Mouse (Mus musculus): ENCODE data around the gene Zfp276. TPM values are rescaled to one million over a fixed set of nuclear protein-coding genes. Genes with fewer than 3 reads are reported as not detected.
A peak's percentile ranks its signal among the peaks of the same experiment; 100 is the strongest.
"Not testable (repeated sequence)": the region's sequence is repeated elsewhere in the genome, so short reads cannot be mapped to it uniquely, and the experiment has no call there.

Gene Zfp276
- total RNA-seq, 2 experiments from 2014 or later: 20.3 to 24.8 TPM

DNA sequence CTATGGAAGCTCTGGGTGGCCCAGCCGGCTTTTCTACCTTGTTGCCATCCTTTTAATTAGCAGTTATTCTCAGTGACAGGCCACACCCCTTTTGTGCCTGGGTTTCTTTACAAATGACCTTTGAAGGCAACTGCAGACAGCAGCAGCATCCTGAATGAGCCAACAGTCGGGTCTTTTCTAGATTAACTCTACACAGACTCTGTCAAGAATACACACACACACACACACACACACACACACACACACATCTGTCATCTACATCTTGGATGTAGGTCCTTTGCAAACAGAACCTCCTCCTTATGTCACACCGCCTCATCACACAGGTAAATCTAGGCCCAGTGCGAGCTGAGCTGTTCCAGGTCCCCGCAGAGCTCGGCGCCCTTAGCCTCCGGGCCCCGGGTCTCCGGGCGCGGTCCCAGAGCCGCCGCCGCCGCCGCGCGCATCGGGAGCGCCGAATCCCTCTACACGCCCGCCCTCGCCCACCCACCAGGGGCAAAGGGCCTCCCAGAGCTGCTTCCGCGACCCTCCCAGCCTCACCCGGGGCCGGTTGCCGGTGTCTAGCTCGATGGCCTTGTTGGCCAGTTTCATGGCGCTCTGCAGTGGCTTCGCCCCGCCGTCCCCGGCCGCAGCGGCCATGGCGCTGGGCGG, 420 bp upstream of the Zfp276 start:
- DNase-seq (ENCODE audit: low spot score in 2 of 2): no peak
- TF ChIP-seq CTCF (conservative IDR thresholded peaks at IDR 0.05): no peak
- peak overlapping the region; percentile 99 for H3K27ac ChIP-seq
- peak overlapping the region; percentile 98 for H3K4me3 ChIP-seq

DNA sequence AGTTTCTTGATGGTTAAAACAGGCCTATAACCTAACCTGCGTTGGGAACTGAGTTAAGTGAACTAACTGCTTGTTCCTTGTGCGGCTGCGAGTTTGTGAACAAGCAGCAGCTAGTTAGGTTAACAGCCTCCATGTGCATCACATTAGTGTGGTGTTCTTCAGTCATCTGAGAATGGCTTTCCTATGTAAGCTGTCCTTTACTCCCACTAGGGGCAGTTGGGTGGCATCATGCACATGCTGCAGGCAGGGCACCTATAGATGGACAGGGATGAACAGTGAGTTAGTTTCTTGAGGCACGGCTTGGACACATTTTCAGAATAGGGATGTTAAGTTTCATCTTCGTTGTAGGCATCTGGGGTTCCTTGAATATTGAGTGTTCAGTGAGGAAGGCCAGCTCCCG, 1.2 kb downstream of the Zfp276 start:
- Histone ChIP-seq H3K27ac (peak overlapping the region; percentile 99), H3K4me3 (peak overlapping the region; percentile 98)
- TF ChIP-seq CTCF (conservative IDR thresholded peaks at IDR 0.05): peak; percentile 41
- DNase-seq (ENCODE audit: low spot score in 2 of 2): no peak

DNA sequence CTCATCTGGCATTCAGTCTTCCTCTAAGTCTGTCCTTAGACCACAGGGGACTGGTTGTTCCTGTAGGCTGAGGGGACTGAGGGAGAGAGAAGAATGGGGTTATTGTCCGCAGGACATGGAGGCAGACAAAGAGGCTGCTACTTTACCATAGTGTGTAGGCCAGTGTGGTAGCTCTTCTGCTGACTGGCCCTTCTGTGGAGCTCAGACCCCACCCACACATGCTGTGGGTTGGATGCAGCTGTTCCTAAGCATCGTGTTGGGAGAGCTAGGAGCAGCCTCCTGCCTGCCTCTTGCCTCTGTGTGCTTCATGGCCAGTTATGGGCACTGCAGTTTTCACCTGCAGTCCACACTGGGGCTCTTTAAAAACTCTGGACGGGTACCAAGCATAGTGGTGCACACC, 3.1 kb downstream of the Zfp276 start:
- DNase-seq (ENCODE audit: low spot score in 2 of 2): peak in 1 of 2 experiments; percentile 37
- H3K27ac ChIP-seq: peak overlapping the region; percentile 99; the same call in 1 of the 2 replicates
- no peak overlapping the region for H3K4me3 ChIP-seq
- no peak for TF ChIP-seq CTCF (conservative IDR thresholded peaks at IDR 0.05)

- not testable (repeated sequence) for DNase-seq (ENCODE audit: low spot score in 2 of 2); H3K4me3 ChIP-seq
- H3K27ac ChIP-seq: peak overlapping the region; percentile 51; the same call in 1 of the 2 replicates
Observed at GRCm38 (mm10) chr8:123257593-123257992, 3.6 kb downstream of the Zfp276 start.

- no peak overlapping the region for H3K4me3 ChIP-seq
- no peak for TF ChIP-seq CTCF (conservative IDR thresholded peaks at IDR 0.05)
- no peak overlapping the region for H3K27ac ChIP-seq
- no peak for DNase-seq (ENCODE audit: low spot score in 2 of 2)
Observed at GRCm38 (mm10) chr8:123267926-123268656, 14.1 kb downstream of the Zfp276 start.

DNA sequence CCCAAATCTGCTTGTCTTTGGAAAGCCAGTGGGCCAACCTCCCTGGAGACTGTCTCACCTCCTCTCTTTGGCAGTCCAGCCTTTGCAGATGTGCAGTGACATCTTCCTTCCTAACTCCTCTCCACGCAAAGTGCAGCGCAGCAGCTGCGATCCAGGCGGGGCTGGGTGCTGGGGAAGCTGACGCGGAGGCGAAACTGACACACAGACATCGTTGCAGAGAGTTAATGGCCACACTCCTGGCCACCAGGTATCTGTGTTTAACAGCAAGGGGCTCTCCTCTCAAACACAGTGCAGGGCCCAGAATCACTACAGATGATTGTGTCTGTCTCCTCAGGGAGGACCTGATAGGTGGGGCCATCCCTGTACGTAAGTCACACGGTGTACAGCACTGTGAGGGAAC, 17.2 kb downstream of the Zfp276 start:
- Histone ChIP-seq H3K27ac (no peak overlapping the region), H3K4me3 (no peak overlapping the region)
- TF ChIP-seq CTCF (conservative IDR thresholded peaks at IDR 0.05): no peak
- DNase-seq (ENCODE audit: low spot score in 2 of 2): no peak

GRCm38 (mm10) chr8:123271901-123272300, 17.9 kb downstream of the Zfp276 start:
- TF ChIP-seq CTCF (conservative IDR thresholded peaks at IDR 0.05): no peak
- Histone ChIP-seq H3K27ac (no peak overlapping the region), H3K4me3 (no peak overlapping the region)
- no peak for DNase-seq (ENCODE audit: low spot score in 2 of 2)

- DNase-seq (ENCODE audit: low spot score in 2 of 2): no peak
- TF ChIP-seq CTCF (conservative IDR thresholded peaks at IDR 0.05): no peak
- no peak overlapping the region for H3K27ac ChIP-seq
- H3K4me3 ChIP-seq: no peak overlapping the region
Observed at GRCm38 (mm10) chr8:123274447-123274846, 20.5 kb downstream of the Zfp276 start.

- no peak overlapping the region for H3K4me3 ChIP-seq
- H3K27ac ChIP-seq: no peak overlapping the region
- DNase-seq (ENCODE audit: low spot score in 2 of 2): no peak
- TF ChIP-seq CTCF (conservative IDR thresholded peaks at IDR 0.05): no peak
Observed at GRCm38 (mm10) chr8:123275096-123275495, 21.1 kb downstream of the Zfp276 start.

DNA sequence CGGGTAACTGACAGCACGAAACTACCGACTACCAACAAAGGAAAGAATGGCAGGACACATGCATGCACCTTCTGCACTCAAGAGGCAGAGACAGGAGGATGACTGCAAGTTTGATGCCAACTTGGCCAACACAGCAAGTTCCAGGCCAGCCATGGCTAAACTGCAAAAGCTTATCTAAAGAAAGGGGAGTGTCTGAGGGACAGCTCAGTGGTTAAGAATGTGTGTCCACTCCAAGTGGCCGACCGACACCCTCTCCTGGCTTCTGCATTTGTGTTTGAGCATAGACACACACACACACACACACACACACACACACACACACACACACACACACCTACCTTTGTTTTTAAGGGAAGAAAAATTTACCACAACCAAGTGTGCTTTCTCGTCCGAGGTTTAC, 24.4 kb downstream of the Zfp276 start:
- no peak overlapping the region for H3K27ac ChIP-seq
- DNase-seq (ENCODE audit: low spot score in 2 of 2): no peak

DNA sequence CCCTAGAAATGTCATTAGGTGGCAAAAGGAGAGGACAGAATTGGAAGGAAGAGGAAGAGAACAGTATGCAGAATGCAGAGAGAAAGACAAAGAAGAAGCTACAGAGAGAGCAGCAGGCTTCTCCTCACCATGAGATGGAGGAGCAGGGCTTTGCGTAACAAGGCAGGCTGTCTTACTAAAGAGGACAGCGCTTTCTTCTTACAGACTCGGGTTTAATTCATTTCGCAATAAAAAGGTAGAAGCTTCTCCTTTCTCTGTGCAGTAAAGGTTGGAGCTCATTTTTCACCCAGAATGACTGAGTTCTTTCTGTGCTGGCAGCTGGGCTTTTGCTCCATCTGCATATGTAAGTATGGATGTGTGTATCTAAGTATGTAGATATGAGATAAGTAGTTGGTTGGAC, 25.8 kb downstream of the Zfp276 start:
- Histone ChIP-seq H3K4me3 (no peak overlapping the region), H3K27ac (no peak overlapping the region)
- no peak for TF ChIP-seq CTCF (conservative IDR thresholded peaks at IDR 0.05)
- DNase-seq (ENCODE audit: low spot score in 2 of 2): no peak

More for the DNA sequence above, 24.4 kb downstream of the Zfp276 start:
- H3K4me3 ChIP-seq: no peak overlapping the region
- no peak for TF ChIP-seq CTCF (conservative IDR thresholded peaks at IDR 0.05)

DNA sequence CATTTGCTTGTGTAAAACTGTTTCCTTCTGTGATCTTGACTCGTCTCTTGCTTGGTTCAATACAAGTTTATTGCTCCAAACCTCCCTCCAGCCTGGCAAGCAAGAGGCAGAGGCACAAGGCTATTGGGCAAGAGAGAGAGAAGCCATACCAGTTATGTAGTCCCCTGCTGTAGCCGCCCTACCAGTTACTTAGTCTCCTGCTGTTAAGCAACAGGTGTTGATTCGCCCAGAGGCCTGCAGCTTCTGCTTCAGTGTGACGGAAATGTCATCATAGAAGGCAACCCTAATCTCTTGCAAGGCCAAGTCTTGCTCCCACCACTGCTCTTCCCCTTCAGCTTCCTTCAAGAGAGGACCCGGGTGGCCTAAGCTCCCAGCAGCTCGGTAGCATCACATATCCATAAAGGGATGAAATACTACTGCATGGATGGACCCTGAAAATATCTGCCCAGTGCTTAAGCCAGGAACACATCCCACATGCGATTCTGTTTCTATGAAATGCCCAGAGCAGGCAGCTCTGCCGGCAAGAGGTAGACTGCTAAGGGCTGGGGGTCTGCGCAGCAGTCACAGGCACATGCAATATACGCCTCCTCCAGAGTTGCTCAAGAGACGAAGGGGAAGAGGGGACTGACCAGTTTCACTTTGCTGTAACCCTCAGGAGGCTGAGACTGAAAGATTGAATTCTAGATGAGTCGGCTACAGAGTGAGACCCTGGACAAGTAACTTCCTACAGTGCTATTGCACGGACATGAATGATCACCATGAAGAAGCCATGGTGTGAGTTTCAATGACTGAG, 26.5 kb downstream of the Zfp276 start:
- H3K27ac ChIP-seq: no peak overlapping the region
- TF ChIP-seq CTCF (conservative IDR thresholded peaks at IDR 0.05): no peak
- DNase-seq (ENCODE audit: low spot score in 2 of 2): no peak
- no peak overlapping the region for H3K4me3 ChIP-seq

- not testable (repeated sequence) for H3K27ac ChIP-seq; DNase-seq (ENCODE audit: low spot score in 2 of 2); H3K4me3 ChIP-seq
Observed at GRCm38 (mm10) chr8:123282994-123283393, 29.0 kb downstream of the Zfp276 start.

All from layer of hippocampus, adult 2 months (tissue).